Mouse (Mus musculus) MEL (cell line): ENCODE data around the gene Nr4a1.

Experiments
- CHD2 ChIP-seq: IDR thresholded peaks from 2 replicates; pipeline ENCODE4 v1.6.1; 2011; ENCODE audit warnings: low read length, improper control_type of control experiment
- CTCF ChIP-seq, 3 experiments: IDR thresholded peaks in 2 of 3; conservative IDR thresholded peaks in 1 of 3; 2 replicates each; pipeline ENCODE4 v1.5.1; 2011 to 2012; ENCODE audit warnings: low read length in 3 of 3, low read depth in 2 of 3, mild to moderate bottlenecking in 2 of 3, improper control_type of control experiment in 1 of 3, inconsistent platforms in 1 of 3, mixed read lengths in 1 of 3, moderate library complexity in 1 of 3; ENCODE audit not compliant: control insufficient read depth in 1 of 3, insufficient read depth in 1 of 3, poor library complexity in 1 of 3, severe bottlenecking in 1 of 3
- EP300 ChIP-seq, 2 experiments: IDR thresholded peaks; 2 replicates each; pipeline ENCODE4 v1.6.1; 2011; ENCODE audit warnings: improper control_type of control experiment in 2 of 2, low read length in 2 of 2, low read depth in 1 of 2, mild to moderate bottlenecking in 1 of 2
- ETS1 ChIP-seq: IDR thresholded peaks from 2 replicates; pipeline ENCODE4 v1.6.1; 2012; ENCODE audit warnings: low read depth, mild to moderate bottlenecking, inconsistent platforms, low read length, improper control_type of control experiment, moderate library complexity
- GATA1 ChIP-seq: IDR thresholded peaks from 2 replicates; pipeline ENCODE4 v1.6.1; 2011; ENCODE audit warnings: low read depth, low read length, improper control_type of control experiment
- HCFC1 ChIP-seq: IDR thresholded peaks from 2 replicates; pipeline ENCODE4 v1.6.1; 2012; ENCODE audit warnings: low read depth, mild to moderate bottlenecking, inconsistent platforms, low read length, improper control_type of control experiment, moderate library complexity
- MAFK ChIP-seq: IDR thresholded peaks from 2 replicates; pipeline ENCODE4 v1.6.1; 2011; ENCODE audit warnings: low read depth, mild to moderate bottlenecking, low read length, improper control_type of control experiment, borderline replicate concordance
- MAZ ChIP-seq: IDR thresholded peaks from 2 replicates; pipeline ENCODE4 v1.6.1; 2012; ENCODE audit warnings: low read depth, mild to moderate bottlenecking, inconsistent platforms, low read length, improper control_type of control experiment
- POLR2A ChIP-seq, 2 experiments: IDR thresholded peaks; 2 replicates each; pipeline ENCODE4 v1.6.1; 2011 to 2012; ENCODE audit warnings: low read length in 2 of 2, mild to moderate bottlenecking in 2 of 2, control low read depth in 1 of 2, improper control_type of control experiment in 1 of 2, low read depth in 1 of 2, moderate library complexity in 1 of 2; ENCODE audit not compliant: control insufficient read depth in 1 of 2, insufficient read depth in 1 of 2, poor library complexity in 1 of 2
- POLR2AphosphoS2 ChIP-seq: IDR thresholded peaks from 2 replicates; pipeline ENCODE4 v1.6.1; 2011; ENCODE audit warnings: low read length, improper control_type of control experiment
- TCF12 ChIP-seq: IDR thresholded peaks from 2 replicates; pipeline ENCODE4 v1.6.1; 2014; ENCODE audit warnings: low read depth, mild to moderate bottlenecking, inconsistent platforms, low read length, improper control_type of control experiment, moderate library complexity
- USF2 ChIP-seq, 2 experiments: IDR thresholded peaks; 2 replicates each; pipeline ENCODE4 v1.6.1; 2011 to 2012; ENCODE audit warnings: improper control_type of control experiment in 2 of 2, low read length in 2 of 2, borderline replicate concordance in 1 of 2, inconsistent platforms in 1 of 2, low read depth in 1 of 2, mild to moderate bottlenecking in 1 of 2; ENCODE audit not compliant: insufficient read depth in 1 of 2
- ZKSCAN1 ChIP-seq: IDR thresholded peaks from 2 replicates; pipeline ENCODE4 v1.6.1; 2012; ENCODE audit warnings: low read depth, mild to moderate bottlenecking, inconsistent platforms, low read length, improper control_type of control experiment, moderate library complexity
- ZMIZ1 ChIP-seq: IDR thresholded peaks from 2 replicates; pipeline ENCODE4 v1.6.1; 2012; ENCODE audit warnings: low read depth, mild to moderate bottlenecking, inconsistent platforms, low read length, improper control_type of control experiment, moderate library complexity

- TF ChIP-seq POLR2A (IDR thresholded peaks at IDR 0.05; ENCODE audit: control insufficient read depth in 1 of 2, insufficient read depth in 1 of 2, low read depth in 1 of 2, low read length in 2 of 2, poor library complexity in 1 of 2) (no peak), MAZ (no peak), EP300 (IDR thresholded peaks at IDR 0.05; ENCODE audit: low read depth in 1 of 2, low read length in 2 of 2) (no peak), CTCF (IDR thresholded peaks at IDR 0.05 in 2 of 3, conservative IDR thresholded peaks at IDR 0.05 in 1 of 3; ENCODE audit: control insufficient read depth in 1 of 3, insufficient read depth in 1 of 3, low read depth in 2 of 3, low read length in 3 of 3, poor library complexity in 1 of 3, severe bottlenecking in 1 of 3) (no peak), ETS1 (no peak), ZKSCAN1 (no peak), CHD2 (no peak), MAFK (no peak), GATA1 (no peak), TCF12 (no peak), HCFC1 (no peak), ZMIZ1 (no peak), POLR2AphosphoS2 (no peak), USF2 (IDR thresholded peaks at IDR 0.05; ENCODE audit: borderline replicate concordance in 1 of 2, insufficient read depth in 1 of 2, low read depth in 1 of 2, low read length in 2 of 2) (no peak)
These were observed 68.6 kb downstream of the Nr4a1 start for GRCm38 (mm10) chr15:101322640-101323039.
